Mouse (Mus musculus): ENCODE results near the gene Tfpi.
A peak's percentile ranks its signal among the peaks of the same experiment; 100 is the strongest.
"Not testable (repeated sequence)": the region's sequence is repeated elsewhere in the genome, so short reads cannot be mapped to it uniquely, and the experiment has no call there.

Gene Tfpi

DNA sequence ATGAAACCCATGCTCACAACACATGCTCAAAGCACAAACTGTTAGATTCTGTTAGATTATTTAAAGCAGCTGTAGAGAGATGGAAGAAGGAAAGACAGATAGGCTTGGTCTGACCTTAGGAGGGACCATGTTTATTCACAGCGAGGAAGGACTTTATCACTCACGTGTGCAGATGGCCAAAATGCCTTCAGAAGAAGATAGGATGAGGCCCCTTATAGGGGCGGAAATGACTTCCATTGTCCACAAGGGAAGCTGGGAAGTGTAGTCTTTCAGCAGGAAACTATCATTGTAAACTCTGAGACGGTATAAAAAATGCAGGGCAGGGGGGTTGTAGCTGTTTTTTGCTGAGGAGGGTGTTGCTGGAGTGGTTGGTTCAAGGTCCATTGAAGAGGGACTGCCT lies at the start of gene Tfpi:
Gene Tfpi, minus strand, starts transcription at position 199 of the 400 bp plus-strand sequence.
- DNase-seq (ENCODE audit: low spot score), result no peak

DNA sequence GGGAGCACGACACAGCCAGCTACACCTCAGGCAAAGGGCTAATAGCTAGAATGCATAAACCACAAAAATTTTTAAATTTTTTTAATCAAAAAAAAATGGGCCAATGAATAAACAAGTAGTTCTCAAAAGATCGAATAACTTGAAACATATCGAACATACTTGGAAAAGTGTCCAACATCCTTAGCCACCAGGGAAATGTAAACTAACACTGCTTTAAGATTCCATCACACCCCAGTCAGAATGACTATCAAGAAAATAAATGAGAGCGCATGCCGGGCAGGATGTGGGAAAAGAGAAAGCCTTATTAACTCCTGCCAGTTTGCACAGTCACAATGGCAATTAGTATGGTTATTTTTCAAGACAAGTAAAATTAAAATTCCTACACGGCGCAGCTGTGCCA lies 49.6 kb upstream of the Tfpi start:
- no peak for DNase-seq (ENCODE audit: low spot score)

DNA sequence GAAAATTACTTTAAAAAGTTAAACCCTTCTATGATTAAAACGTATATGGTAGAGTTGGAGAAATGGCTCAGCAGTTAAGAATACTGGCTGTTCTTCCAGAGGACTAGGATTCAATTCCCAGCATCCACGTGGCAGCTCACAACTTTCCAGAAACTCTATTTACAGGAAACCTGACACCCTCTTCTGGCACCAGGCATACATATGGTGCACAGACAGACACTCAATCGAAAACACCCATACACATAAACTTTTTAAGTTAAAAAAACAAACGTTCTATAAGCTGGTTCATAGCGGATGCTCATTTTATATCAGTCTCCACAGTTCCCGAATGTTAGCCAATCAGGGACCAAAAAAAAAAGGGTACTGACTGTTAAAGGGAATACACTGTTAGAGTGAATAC lies 49.2 kb upstream of the Tfpi start:
- no peak for DNase-seq (ENCODE audit: low spot score)

DNA sequence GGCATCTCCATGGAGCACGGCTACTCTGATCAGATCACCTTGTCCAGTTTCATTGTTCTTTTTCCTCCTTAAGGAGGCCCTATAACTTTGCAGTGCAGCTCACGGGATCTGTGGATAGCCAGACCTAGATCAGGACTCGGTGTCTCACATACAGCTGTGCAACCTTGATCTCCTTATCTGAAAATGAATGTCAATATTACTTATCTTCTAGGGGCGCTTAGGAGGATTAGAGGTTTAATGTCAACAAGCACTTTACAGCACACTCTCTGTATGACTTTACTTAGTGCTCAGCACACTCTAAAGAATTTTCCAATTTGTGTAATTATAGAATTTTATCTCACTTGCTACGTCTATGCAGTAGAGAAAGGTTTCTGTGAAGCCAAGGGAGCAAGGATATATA lies 48.5 kb upstream of the Tfpi start:
- DNase-seq (ENCODE audit: low spot score), result no peak

DNA sequence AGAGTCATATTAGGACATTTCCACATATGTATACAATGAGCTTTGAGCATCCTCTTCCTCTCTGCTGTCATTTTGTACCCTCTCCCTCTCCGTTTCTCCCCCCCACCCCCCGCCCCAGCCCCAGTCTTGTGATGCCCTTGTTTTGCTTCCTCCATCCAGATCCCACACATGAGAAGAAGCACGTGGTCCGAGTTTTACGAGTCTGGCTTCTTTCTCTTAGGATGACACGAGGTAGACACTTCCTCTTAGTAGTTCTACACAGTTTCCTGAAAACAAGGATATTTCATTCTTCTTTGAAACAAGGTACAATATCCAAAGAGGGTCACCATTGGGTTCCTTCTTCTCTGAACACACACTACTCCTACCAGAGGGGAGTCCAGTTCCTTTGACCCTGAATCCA lies 47.4 kb upstream of the Tfpi start:
- no peak for DNase-seq (ENCODE audit: low spot score)

DNA sequence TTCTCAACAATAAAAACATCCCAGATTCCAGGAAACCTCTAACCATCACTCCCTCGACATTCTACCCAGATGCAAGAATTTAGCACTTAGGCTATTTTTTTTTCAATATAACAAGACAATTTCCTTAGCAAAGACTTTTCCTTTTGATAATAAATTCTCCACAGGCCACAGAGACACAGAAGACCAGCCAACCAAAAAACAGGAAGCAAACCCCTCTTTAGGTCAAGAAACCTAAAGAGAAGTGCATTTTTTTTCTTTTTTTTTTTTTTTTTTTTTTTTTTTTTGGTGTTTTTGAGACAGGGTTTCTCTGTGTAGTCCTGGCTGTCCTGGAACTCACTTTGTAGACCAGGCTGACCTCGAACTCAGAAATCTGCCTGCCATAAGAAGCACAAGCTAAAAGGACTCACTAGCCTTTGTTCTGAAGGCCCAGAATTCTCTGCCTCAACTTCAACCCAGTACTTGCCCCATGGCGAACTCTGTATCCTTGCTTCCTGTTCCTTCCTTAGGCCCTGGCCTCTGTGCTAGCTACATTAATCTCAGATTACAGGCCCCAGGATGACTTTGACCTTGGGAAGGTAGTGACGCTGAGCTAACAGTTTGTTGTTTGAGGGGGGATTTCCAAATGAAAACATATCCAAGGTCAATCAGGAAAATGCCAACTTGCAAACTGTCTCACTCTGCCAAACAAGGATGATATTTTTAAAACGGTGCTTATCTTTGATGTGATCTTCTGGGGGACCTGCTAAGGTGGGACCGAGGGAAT lies 46.7 kb upstream of the Tfpi start:
- no peak for DNase-seq (ENCODE audit: low spot score)

DNA sequence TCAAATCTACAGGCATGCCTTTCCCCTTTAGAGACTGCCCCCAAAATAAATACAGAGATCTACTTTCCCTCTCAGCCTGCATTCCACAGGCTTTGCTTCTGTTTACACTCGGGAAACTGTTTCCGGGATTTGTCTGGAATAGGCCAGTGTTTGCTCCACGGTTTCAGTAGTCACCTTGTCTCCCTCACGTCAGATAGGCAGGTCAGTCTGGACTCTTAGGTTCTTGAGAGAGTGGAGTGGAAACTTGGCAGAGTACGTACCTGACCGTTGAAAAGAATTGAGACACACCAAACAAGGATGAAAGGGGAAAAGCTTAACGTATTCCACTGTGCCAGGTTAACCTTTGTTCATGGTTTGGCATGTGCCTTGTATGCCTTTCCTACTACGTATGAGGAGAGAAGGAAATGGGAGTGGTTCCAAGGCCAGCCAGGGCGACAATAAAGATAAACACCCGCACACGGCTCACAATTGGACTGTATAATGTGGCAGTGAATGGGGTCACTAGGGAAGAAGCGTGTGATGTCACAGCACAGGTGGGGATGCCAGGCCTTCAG lies 43.0 kb upstream of the Tfpi start:
- no peak for DNase-seq (ENCODE audit: low spot score)

DNA sequence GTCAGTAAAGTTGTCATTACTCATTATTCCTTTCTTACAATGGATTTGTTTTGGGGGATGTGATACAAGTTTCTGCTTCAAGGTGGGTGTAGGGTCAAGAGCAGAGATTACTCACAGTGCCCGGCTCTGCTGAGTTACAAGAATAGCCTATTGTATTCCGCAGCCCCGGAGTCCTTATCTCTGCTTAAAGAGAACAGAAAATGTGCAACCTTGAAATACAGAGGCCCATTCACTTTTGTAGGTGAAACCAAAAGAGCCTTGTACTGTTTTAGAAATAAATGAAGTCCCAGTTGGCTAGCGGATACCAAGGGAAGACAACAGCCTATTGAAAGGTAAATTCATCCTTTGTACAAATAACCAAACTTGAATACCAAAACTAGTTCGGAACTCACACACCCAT lies 42.2 kb upstream of the Tfpi start:
- no peak for DNase-seq (ENCODE audit: low spot score)

DNA sequence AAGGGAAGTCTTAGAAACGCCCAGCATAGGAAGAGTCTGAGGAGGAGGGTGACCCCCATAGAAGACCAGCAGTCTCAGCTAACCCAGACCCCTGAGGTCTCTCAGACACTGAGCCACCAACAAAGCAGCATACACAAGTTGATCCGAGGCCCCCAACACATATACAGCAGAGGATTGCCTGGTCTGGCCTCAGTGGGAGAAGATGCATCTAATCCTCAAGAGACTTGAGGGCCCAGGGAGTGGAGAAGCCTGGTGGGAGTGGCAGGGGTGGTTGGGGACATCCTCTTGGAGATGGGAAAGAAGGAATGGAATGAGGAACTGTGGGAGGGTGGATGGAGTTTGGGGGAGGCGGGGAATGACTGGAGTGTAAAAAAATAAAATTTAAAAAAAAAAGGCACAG lies 36.7 kb upstream of the Tfpi start:
- DNase-seq (ENCODE audit: low spot score), result no peak

DNA sequence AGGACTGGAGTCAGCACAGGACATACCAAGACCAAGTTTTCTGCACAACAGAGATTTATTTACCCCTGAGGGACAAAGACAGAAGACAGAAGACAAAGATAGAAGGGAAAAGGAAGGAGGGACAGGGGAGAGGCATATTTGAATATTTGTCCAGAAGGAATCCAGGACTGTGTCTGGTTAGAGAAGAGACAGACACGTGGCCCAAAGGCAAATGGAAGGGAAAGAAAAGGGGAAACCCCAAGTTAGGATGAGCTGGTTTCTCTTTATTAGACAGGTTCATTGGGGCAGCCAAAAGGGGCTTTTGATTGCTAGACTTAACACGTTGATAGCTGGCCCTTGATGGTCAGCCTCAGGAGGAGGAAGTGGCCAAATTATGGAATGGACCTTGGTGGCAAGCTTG lies 34.9 kb upstream of the Tfpi start:
- DNase-seq (ENCODE audit: low spot score), result no peak

DNA sequence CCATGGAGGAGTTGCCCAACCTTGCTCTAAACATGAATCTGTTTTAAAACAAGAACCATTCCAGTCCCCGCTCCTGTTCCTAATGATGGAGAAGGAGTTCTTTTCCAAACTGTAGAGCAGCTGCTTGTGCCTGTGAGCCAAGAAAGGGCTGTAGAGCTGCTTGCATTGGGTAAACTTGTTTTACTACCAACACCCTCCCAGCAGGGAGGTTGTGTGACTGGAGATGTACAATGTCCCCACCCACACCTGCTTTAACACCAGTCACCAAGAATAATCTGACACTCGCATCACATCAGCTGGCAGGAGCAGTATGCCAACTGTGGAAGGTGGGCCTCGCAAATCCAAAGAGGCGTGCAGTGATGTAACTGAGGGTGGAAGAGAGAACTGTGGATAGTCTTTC lies 34.5 kb upstream of the Tfpi start:
- DNase-seq (ENCODE audit: low spot score), result peak; percentile 69

DNA sequence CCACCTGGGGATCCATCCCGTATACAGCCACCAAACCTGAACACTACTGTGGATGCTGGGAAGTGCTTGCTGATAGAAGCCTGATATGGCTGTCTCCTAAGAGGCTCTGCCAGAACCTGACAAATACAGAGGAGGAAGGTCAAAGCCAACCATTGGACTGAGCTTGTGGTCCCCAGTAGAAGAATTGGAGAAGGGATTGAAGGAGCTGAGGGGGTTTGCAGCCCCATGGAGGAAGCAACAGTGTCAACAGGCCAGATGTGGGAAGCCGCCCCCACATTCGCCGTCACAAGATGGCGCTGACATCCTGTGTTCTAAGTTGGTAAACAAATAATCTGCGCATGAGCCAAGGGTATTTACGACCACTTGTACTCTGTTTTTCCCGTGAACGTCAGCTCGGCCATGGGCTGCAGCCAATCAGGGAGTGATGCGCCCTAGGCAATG lies 28.4 kb upstream of the Tfpi start:
- DNase-seq (ENCODE audit: low spot score), result not testable (repeated sequence)

DNA sequence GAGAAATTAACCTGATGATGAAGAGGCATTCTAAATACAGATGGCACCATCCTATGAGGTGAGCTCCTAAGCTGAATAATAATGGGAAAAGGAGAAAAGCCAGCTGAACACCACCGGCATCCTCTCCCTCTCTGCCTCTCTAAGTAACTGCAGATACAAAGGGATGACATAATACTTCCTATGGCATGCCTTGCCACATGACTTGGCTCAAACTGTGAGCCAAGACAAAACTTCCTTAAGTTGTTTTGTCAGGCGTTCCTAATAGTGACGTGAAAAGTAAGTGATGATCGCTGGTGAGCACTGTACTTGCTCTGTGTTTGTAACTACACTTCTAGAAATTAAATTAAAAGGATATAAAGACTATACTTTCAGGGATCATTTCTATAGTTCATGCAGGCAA lies 27.7 kb upstream of the Tfpi start:
- DNase-seq (ENCODE audit: low spot score), result no peak

DNA sequence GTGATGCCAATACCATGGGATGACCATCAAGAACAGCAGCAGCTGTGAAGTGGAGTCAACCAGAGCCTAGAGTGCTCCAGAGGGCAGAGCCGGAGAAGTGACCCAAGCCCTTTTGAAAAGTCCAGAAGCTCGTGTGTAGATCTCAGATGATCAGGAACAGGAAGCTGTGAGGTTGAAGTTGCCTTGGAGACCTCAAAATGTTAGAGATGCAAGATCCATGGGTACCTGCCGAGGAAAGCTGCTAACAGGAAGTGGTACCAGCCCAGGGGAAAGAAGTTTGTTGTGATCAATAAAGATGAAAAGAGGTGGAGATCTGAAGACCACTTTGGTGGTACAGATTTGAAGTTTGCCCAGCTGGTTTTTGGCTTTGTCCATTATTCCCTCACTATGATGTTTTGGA lies 22.3 kb upstream of the Tfpi start:
- DNase-seq (ENCODE audit: low spot score), result no peak

DNA sequence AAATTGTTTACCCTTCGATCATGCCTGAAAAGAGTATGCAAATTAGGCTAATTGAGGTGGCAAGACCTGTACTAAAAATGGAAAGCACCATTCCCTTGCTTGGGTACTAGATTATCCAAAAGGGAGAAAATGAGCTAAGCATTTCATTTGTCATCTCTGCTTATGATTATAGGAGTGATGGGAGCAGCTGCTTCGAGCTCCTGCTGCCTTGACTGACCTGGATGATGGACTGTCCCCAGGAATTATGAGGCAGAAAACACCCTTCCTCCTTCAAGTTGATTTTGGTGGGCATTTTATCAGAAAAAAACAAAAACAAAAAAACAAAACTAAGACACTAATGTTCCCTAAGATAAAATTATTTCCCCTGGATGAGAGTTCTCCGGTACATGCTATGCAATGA lies 18.5 kb upstream of the Tfpi start:
- DNase-seq (ENCODE audit: low spot score), result no peak

DNA sequence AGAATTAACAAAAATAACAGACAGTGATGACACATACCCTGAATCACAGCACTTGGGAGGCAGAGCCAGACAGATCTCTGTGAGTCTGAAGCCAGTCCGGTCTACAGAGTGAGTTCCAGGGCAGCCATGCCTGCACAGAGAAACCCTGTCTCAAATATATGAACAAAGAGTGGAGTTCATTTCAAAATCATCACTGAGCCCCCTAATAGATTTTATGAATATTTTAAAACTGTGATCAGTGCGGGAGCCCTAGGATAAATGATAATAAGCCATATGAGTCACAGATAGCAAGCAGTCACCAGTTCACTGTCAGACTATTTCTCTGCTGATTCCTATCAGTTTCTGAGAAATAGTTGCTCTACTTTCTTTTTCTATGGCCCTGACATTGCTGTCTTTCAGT lies 17.1 kb upstream of the Tfpi start:
- no peak for DNase-seq (ENCODE audit: low spot score)

DNA sequence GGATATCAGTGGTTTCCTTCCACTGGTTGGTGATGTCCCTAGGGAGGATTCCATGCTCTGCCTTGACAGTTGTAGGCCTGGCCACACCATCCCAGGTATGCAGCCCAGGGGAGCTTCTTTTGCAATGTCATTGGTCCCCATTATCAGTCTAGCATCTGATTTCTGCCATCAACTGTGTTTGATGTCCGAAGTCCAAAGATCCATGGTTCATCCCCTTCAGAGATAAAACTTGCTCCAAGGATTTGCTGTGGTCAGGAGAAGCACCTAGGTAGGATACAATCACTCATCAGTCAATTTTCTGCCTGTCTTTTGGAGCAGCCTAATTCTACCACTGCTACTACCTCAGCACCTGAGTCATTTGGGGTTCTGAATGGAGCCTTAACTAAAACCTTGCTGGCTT lies 15.1 kb upstream of the Tfpi start:
- DNase-seq (ENCODE audit: low spot score), result no peak

DNA sequence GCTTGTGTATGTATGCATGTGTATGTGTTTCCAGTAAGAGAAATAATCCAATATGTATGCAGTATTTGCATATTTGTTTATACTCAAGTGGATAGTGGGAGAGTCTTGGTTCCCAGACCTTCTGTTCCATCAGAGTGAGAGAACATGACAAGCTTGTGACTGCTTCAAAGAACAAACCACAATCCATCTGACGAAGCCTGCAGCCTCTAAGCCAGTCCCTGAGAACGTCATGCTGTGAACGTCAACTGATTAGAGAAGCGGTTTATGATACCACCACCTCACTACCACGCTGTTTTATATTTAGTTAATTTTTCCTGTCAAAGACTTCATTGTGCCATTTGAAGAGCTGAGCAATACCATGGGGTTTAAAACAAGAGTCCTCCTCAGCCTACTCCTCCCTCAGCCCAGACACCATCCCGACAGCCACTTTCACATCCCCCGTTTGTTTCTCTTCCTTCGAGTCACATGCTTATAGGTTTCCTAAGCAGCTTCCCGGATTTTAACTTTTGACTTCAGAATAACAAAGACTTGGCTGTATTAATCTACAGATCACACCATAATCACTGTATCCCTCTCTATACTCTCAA lies 11.2 kb upstream of the Tfpi start:
- DNase-seq (ENCODE audit: low spot score), result no peak

DNA sequence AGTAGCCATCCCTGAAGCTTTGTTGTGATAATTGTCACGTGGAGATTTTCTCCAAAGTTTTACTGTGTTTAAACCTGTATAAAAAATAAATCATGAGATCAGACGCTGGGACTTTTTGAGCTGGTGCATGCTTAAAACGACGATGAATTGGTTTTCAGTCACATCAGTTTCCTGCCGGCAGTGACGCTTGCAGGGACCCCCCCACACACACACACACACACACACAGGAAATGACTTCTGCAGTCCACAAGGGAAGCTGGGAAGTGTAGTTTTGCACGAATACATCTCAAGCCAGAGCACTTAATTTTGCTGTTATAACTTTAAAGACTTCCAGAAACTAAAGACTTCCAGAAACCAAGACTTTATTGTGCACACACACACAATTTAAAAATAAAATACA lies 5.3 kb upstream of the Tfpi start:
- DNase-seq (ENCODE audit: low spot score), result no peak

DNA sequence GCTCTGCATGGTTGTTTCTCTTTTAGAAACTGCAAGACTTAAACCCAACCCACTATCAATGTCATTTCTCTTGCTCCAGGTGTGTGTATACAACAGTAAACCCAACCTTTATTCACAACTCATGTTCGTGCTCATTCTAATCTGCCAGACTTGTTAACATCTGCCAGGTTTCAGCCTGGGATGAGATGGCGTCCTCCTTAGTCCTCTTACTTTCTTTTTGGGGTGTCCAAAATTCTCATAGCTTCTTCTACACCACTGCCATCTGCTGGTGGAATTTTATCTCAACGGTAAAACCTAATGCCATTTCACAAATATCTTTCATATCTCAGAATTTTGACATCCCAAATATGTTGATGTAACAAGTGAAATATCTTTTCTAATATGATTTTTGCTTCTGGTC lies 2.5 kb upstream of the Tfpi start:
- peak; percentile 18 for DNase-seq (ENCODE audit: low spot score)

DNA sequence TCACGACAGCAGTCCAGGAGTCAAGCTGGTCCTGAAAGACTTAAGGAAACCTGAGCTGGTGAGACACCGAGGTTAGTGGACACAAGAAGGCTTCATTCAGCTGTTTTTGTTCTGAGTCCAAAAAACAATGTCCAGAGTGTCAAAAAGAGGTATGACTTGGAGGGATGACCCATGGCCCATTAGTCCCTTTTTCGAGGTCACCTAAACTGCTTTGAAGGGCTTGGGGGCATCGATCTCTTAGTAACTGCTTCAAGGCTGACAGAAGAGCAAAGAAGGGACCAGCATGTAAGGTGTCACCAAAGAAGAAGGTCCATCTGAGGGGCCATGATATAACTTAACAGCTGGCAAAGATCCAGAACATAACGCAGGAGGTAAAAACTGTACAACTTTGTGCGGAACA lies 1.2 kb upstream of the Tfpi start:
- no peak for DNase-seq (ENCODE audit: low spot score)

DNA sequence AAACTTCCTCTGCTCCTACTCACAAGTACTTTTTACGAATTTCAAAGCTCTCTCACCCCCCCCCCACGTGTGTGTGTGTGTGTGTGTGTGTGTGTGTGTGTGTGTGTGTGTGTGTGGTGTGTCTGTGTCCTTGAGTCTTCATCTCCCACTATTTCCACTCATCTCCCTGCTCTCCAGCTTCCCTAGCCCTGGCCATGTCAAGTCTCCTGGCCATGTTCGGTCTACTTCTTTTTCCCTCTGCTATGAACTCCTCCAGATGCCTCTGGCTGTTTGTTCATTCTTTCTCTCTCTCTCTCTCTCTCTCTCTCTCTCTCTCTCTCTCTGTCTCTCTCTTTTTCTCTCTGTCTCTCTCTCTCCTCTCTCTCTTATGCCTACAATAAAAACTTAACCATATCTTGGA lies 444 bp downstream of the Tfpi start:
- no peak for DNase-seq (ENCODE audit: low spot score)

DNA sequence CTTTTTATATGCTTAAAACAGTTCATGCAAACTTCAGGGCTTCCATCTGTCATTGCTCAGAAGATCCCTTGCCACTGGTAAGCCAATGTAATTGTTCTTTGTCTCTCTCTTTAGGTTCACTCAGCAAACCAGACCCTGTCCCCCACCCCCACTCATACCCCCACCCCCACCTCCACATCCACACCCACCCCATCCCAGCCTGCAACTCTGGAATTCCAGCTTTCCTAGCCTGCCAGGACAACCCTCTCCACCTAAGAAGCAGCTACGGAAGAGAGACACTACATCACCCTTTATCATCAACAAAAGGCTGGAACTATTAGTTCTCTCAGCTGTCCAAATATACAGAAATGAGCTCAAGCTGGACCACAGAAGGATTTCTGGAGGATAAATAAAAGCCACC lies 974 bp downstream of the Tfpi start:
- no peak for DNase-seq (ENCODE audit: low spot score)

DNA sequence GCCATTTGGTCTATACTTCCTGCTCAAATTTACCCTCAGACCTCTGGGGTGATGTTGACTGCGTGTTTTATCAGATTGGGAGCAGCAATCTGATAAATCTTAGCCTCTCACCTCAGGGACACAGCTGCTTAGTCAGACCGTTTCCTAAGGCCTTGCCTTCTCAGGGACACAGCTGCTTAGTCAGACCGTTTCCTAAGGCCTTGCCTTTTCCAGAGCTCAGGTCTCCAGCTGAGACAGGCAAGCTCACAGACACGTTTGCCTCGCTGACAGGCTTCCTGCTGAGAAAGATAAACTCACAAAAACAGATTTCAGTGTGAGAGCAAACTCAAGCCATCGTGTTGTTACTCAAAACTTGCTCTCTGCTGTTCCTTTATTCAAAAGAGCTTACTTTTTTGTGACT lies 1.9 kb downstream of the Tfpi start:
- no peak for DNase-seq (ENCODE audit: low spot score)
